Mouse (Mus musculus) adipocyte (in vitro differentiated cells): ENCODE results near the gene Wdr37.
A peak's percentile ranks its signal among the peaks of the same experiment; 100 is the strongest.
"Not testable (repeated sequence)": the region's sequence is repeated elsewhere in the genome, so short reads cannot be mapped to it uniquely, and the experiment has no call there.

Experiments
- DNase-seq: peaks from one replicate; pipeline ENCODE4 v3.0.0-alpha.2; 2016; ENCODE audit warnings: low spot score

Gene Wdr37

DNA sequence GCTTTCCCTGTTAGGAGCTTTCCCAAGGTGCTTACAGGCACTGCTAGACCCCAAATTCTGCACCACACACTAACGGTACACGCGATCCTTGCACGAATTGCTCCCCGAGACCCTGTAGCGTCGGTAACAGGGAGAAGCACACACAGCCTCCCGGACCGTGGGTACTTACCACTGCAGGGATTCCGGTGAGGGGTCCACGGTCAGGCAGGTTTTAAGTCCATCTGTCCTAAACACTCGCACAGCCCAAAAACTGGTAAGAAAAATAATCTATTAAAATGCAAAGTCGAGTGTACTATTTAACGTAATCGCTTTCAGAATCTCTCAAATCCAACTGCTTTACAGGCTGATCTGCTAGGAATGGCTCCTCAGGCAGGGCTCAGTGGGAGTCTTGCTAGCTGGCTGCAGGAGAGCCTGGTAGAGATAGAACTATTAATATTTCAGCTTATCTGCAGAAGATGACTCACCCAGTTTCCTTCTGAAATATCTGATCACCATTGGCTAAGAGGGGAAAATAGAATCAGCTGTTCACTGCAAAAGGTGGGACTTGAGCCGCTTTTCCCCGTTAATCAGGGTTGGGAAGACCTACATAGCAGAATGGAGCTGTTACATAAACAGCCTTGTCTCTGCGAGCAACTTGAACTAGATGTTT, at the start of gene Wdr37:
Gene Wdr37, minus strand, starts transcription at position 596 of the 649 bp plus-strand sequence.
- no peak for DNase-seq

DNA sequence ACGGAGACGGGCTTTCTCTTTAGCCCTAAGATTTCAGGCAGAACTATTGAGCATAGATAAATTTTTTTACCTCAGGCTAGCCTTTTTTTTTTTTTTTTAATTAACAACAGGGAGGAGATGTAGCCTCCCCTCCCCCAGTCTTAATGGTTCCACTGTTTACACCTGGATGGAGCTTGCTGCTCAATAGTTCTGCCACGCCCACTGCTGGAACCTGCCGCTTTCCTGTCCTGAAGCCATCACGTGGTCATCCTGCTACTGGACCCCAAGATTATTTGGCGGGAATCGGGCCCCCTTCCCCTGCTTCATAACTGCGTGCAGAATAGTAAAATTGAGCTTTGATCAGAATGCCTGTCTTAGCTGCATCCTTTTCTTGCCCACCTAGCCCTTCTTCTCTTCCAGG, 42.2 kb upstream of the Wdr37 start:
- DNase-seq, result not testable (repeated sequence)

DNA sequence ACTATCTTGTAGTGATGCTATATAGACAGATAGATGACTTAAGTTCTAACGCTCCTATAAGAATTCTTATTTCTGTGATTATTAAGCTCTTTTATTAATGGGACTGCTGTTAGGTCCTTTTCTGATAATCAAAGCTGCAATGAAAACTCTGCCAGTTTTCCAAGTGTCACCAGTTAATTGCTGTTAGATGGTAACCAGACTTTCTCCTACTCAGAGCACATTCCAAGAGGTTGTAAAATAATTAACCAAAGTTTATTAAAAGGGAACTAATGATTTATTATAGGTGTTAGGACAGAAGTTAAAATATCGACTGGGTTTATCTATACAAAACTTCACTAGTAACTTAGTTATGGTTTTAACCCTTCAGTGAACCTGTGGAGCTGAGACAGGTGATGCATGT, 34.3 kb upstream of the Wdr37 start:
- DNase-seq, result not testable (repeated sequence)

DNA sequence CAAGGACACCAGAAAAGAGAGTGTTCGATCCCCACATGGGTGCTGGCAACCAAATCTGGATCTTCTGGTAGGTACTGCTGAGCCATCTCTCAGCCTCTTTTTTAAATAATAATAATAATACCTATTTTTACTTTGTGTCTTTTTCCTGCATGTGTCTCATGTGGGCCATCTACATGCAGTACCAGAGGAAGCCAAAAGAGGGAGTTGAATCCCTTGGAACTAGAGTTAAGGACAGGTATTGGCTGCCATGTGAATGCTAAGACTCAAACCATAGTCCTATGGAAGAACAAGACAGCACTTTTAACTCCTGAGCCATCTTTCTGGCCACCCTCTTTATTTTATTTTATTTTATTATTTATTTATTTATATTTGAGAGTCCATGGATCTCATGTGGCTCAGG, 16.9 kb upstream of the Wdr37 start:
- DNase-seq, result peak; percentile 17

DNA sequence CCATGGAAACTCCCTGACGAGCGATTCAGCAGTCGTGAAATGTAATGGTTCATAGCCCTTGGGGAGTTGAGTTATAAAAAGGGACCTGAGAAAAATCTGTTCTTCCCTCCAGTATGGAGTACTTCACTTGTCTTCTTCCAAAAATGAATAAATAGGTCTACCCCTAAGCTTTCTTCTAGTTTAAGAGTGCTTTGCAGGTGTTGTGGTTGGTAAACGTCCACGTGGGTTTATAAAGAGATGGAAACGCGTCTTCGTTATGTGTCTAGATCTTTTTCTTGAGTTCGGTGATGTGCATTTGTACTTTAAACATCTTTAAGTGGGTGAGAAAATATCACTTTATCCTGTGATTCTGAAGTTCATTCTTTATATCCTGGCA, 14.5 kb upstream of the Wdr37 start:
- no peak for DNase-seq

DNA sequence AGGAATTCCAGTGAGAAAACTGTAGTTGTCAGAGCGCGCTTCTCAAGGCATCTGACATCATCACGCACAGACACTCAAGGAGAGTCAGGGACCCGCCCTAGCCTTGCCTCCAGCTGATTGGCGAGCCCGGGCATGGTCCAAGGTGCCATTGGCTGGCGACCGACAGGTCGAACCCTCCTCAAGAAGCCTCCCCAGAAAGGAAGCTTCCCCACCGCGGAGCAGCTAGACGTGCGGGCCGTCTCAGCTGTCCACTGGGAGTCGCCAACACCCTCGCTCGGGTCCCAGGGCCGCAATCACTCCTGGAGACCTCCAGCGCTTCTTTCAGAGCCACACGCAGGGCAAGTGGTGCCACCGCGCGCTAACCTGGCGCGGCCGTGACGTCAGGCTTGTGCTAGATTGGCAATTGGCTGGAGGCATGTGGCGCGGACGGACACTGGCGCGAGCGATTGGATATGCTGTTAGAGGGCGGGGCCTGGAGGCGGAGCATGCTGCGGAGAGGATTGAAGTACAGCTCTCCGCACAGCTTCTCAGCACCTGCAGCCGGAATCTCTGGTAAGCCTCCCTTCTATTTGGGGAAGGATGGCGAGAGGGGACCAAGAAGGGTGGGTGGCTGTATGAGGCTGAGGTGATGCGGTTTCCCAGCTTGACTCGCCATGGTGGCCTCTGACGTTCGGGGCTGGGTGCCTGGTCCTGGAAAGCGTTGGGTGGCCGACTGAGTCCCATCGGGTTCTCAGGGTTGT, 13.9 kb upstream of the Wdr37 start, which contains the start of gene Idi1:
Gene Idi1, plus strand, starts transcription at position 57 of the 740 bp plus-strand sequence.
- peak; percentile 96 for DNase-seq

DNA sequence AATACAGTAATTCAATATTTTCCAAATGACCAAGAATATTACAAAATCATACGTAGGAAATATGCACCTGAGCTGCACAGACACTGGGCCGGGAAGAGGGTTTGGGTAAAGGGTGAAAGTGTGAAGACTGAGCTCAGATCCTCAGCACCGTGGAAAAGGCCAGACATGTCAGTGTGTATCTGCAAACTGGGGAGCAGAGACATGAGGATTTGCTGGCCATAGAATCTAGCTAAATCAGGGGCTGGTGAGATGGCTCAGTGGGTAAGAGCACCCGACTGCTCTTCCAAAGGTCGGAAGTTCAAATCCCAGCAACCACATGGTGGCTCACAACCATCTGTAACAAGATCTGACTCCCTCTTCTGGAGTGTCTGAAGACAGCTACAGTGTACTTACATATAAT, 12.2 kb upstream of the Wdr37 start:
- DNase-seq, result not testable (repeated sequence)

DNA sequence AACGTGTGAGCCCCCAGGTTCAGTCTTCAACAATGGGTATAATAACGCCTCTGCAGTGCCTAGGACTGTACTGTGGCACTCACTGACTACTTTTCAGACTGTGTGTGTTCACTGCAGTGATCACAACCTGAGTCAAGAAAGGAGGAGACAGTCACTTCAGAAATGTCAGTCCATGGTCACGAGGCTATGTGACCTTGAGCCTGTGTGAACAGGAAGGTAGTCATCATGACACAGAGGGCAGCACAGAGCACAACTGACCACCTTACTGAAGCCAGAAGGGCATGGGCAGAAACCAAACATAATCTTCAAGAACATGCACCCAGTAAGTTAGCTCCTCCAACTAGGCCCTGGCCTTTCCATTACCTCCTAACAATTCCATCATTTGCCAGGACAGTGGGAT, 9.9 kb upstream of the Wdr37 start:
- DNase-seq, result no peak

DNA sequence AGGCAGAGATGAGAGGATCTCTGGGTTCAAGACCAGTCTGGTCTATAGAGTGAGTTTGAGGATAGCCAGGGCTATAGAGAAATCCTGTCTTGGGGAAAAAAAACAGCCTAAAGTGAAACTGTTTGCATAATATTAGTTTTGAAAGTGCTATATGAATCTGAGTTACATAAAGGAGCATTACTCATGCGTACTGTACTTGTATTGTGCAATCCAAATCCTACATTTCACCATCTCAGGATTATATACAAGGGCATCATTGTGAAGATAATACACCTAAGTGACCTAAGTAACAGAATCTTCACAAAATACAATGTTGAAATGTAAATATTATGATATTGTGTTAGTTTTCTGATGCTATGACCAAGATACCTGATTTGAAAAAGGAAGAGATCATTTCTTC, 2.1 kb upstream of the Wdr37 start:
- DNase-seq, result no peak

DNA sequence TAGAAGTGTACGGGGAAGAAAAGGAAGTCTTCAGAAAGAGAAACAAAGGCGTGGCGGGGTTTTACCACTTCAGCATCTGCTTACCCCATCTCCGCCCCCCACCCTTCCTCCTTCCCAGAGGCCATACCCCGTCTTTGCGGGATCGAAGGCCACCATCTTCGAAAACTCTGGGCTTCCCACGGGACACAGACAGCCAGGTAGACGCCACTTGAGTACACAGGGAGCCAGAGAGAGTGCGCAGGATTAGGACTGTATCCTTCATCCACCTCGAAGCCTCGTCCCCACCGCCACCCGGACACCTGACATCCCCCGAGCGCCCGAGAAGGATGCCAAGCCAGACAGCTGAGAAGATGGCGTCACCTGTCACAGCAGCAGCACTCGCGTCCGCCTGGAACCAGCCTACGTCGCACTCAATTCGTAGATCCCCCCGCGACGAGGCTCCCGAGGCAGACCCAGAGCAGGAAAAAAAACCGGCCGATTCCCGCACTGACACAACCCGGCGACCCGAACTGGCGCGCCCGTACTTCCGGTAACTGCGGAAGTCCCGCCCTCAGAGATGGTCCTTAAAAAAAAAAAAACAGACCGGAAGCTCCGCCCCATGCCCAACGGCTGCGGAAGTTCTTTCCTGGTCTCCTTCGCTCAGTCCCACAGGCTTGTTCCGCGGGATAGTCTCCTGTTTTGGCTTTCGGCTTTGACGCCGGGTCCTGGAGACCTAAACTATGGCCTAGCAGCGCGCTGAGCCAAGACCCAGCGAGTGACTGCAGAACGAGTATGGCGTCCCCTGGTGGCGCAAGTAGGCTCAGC, 997 bp downstream of the Wdr37 start:
- DNase-seq, result peak; percentile 96

DNA sequence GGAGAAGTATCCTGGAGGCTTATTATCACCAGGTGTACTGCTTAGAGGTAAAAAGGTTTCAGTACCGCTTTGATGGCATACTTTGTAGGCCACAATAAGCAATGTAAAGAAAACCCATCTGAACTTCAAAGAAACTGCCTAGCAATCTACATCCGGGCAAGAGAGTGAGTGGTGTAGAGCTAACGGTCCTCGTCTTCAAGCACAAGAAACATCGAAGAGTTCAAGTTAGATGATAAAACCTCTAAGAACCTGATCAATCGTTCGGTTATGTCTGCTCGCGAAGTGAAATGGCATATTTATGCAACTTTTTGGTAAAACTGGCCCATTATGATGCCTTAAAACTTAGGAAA, 1.6 kb downstream of the Wdr37 start:
- DNase-seq, result peak; percentile 31

DNA sequence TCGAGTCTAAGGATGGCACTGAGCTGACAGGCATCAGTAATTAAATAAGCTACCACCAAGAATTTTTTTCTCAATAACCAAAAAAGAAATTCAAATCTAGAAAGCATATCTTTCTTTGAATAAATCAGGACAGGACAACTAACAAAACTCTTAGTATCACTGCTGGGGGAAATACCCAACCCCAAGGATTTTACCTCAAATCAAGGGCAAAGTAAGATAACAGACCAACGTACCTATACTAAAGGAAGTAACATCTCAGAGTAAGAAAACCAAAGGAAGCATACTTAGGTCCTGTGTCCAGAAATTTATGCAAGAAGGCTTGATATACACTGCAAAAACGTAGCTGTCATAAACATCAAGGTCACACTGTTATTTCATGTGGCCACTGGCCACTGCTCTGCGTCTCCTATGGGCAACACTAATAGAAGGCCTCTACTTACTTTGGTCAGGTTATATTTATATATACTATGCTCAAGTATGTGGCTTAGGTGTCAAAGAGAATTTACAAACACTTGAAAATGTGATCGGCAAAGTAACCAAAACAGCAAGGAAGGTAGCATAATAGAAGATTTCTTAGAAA, 2.0 kb downstream of the Wdr37 start:
- no peak for DNase-seq

DNA sequence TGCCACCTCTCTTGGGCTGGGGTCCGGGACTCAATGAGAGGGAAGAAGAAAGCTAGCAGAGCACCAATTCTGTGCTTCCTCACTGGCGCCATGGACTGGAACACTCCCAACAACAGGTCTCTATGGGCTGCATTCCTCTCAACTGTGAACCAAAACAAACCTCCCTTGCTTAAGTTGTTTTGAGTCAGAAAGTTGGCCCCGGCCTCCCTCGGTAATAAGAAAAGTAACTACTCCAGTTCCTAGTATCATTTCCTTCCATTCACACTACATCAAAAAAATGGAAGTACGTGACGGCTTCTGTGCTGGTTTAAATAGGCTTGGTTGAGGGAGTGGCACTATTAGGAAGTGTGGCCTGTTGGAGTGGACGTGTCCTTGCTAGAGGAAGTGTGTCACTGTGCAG, 5.1 kb downstream of the Wdr37 start:
- DNase-seq, result peak; percentile 17

DNA sequence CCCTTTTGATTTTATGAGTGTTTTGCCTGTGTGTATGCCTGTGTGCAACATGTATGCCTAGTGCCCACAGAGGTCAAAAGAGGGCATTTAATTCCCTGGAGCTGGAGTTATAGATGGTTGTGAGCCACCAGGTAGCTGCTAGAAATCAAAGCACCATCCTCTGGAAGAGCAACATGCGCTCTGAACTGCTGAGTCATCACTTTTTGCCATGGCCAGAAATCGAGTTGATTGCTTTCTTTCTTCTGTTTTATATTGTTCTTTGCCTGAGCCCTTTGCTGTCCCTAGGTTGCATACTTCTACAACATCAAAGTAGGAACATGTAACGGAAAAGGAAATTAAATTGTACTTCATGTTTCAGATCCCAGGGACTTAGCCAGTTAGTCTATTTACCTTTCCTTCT, 6.7 kb downstream of the Wdr37 start:
- no peak for DNase-seq

DNA sequence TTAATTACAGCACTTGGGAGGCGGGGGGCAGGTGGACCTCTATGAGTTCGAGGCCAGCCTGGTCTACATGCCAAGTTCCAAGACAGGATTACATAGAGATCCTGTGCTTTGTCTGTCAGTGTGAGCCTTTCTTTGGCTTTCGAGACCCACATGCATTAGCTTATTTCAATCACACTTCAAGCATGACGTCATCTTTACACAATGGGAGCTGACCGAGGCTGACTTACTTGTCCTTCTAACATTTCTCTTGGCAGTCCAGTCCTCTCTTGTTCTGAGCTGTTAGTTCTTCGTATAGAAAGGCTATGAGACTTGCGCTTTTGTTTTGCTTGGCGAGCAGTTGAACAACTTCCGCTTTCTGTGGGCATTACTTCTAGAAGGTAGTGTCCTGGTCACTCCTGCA, 10.8 kb downstream of the Wdr37 start:
- DNase-seq, result no peak

DNA sequence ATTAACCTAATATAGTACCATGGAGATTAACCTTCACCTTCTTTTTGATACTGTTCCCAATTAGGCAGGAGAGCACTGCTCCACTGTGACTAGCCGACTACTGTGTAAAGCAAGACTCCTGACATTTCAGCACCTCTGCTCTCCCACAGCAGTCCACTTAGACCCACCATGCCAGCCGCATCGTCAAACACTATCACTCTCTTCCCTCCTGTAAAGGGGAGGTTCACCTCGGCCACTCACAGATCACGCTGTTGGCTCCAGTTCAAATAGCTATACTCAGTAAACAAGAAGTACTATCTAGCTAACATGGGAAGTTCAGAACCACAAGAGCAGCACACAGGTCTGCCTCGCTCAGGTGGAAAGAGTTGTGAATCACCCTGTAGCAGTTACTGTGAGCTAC, 13.3 kb downstream of the Wdr37 start:
- no peak for DNase-seq

DNA sequence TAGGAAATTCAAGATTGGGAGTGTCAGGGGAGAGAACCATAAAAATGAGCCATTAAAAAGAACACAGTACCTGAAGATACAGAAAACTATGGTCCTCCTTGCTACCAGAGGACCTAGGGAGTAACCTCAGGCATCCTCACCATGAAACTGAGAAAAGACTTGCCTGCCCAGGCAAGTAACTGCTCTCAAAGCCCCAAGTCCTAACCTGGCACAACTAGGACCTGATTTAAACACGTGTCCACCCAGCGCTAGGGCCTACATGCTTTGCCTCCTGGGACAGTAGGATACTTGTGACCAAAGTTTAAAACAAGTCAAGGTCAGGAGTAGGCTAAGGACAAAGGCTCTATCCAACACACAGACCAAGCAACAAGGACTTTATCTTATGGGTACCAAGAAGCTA, 16.9 kb downstream of the Wdr37 start:
- DNase-seq, result no peak

DNA sequence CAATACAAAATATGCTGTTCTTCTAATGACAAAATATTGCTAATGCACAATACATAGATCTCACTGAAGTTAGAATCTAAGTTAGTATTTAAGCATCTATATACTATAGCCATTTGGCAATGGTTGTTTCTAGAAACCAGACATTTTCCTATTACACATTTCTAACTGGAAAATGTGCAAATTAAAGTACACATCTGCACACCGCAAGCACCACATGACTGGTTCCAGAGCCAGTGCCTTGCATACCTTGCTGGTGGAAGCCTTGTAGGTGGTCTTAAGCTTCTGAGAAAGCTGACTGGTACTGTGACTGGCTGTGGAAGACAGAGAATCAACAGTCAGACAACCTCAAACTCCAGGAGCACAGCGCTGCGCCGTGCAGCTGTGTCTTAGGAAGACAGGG, 18.3 kb downstream of the Wdr37 start:
- DNase-seq, result no peak

DNA sequence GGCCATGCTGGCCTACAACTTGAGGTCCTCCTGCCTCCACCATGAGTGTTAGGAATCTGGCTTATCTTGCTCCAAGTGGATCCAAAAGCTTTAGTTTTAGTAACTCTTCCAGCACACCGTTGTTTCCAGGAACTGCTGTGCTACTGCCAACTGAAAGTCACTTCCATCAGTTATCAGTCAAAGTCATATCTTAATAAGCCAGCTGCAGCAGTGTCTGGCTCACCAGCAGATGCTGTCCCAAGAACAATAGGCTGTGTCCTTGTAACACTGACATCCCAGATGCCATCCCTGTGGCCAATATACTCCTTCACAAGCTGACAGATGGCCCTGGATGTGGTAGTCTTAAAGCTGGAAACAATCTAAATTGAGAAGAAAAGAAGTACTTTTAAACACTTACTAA, 22.4 kb downstream of the Wdr37 start:
- peak; percentile 15 for DNase-seq

DNA sequence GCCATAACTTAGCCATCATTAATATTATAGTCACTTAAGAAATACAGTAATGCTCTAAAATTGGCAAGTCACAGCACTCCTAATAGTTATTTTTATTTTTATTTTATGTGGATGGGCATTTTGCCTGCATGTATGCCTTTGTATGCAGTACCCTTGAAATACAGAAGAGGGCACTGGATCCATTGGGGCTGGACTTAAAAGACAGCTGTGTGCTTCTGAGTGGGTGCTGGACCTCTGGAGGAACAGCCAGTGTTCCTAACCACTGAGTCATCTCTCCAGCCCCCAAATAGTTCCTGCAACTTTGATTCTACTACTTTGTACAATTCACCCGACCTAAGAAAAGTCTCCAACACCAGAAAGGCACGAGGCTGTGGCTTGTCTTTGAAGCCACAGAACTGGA, 24.0 kb downstream of the Wdr37 start:
- DNase-seq, result no peak

DNA sequence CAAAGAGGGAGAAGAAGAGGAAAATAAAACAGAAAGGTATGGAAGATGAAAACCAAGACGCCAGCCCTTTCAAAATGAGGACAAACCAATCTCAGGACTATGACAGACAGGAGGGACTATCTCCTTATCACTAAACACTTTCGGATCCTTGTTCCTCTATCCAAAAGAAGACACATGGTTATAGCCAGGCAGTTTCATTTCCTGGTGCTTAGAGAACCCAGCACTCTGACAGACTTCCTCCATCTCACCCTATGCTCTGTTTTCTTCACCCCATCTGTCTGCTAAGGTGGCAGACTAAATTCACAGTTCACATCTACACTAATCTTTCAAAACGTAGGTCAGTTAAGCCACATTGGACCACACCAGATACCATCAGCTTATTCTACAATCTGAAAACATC, 29.4 kb downstream of the Wdr37 start:
- DNase-seq, result no peak

DNA sequence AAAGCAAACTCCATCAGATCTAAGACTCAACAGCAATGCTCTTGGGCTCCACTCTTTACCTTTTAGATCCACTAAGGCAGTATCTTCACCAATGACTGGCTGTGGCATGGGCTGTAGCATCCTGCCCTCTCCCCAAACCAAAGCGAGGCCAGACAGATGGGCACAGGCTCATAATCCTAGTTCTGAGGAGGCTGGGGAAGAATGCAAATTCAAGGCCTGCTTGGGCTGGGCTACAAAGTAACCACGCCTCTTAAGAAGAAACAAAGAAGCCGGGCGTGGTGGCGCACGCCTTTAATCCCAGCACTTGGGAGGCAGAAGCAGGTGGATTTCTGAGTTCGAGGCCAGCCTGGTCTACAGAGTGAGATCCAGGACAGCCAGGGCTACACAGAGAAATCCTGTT, 29.9 kb downstream of the Wdr37 start:
- DNase-seq, result not testable (repeated sequence)

DNA sequence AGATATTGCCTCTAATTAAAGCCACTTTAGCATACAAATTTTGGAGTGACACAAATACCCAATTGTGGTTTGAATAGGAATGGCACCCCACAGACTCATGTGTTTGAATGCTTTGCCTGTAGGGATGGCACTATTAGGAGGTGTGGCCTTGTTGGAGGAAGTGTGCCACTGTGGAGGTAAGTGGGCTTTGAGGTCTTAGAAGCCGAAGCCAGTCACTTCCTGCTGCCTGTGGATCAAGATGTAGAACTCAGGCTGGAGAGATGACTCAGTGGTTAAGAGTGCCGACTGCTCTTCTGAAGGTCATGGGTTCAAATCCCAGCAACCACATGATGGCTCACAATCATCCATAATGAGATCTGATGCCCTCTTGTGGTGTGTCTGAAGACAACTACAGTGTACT, 30.8 kb downstream of the Wdr37 start:
- no peak for DNase-seq
